In genomic region chr11:117962228-117963067, GRCm38 (mm10) we compare ENCODE assay signal across 7 mouse cellular contexts. TPM values are rescaled to one million over a fixed set of nuclear protein-coding genes. Genes with fewer than 3 reads are reported as not detected.
DNase-seq lines count a peak whose midpoint lies in the region; ATAC-seq lines count a peak whose summit lies in the region.

No protein-coding gene starts in this region.

- H3K27me3 ChIP-seq in embryonic facial prominence, embryonic 12.5 days: peaks cover 12% of the 10 kb centered on the region; the same call in 1 of the 2 replicates
- H3K27me3 ChIP-seq in heart, embryonic 15.5 days: peaks cover 14% of the 10 kb centered on the region
- H3K27me3 ChIP-seq in stomach, embryonic 16.5 days (ENCODE audit: control insufficient read depth, insufficient read depth, low read length): no peaks in the 10 kb centered on the region

- DNase-seq in adipocyte (ENCODE audit: low spot score): peak; percentile 85
- peak; percentile 93 for DNase-seq in kidney, postnatal 10 days
- DNase-seq in lung, postnatal 36 days: peak; percentile 90
- no peak for DNase-seq in cerebellum, postnatal 25 days

- no peak overlapping the region for H3K4me2 ChIP-seq in embryonic facial prominence, embryonic 12.5 days (replicated peaks)
- peak overlapping the region; percentile 73; the same call in 1 of the 2 replicates for H3K4me2 ChIP-seq in heart, embryonic 15.5 days
- H3K4me2 ChIP-seq in stomach, embryonic 16.5 days (ENCODE audit: low read depth, low read length): peak overlapping the region; percentile 78; the same call in 1 of the 2 replicates

- no peak overlapping the region; the same call in 1 of the 2 replicates for H3K4me3 ChIP-seq in embryonic facial prominence, embryonic 12.5 days
- H3K4me3 ChIP-seq in heart, embryonic 15.5 days: peak overlapping the region; percentile 44
- no peak overlapping the region for H3K4me3 ChIP-seq in stomach, embryonic 16.5 days (replicated peaks; ENCODE audit: low read length)

- H3K36me3 ChIP-seq in embryonic facial prominence, embryonic 12.5 days: no peaks in the 10 kb centered on the region
- H3K36me3 ChIP-seq in heart, embryonic 15.5 days: no peaks in the 10 kb centered on the region
- H3K36me3 ChIP-seq in stomach, embryonic 16.5 days (ENCODE audit: control insufficient read depth, insufficient read depth, low read length): no peaks in the 10 kb centered on the region; the same call in 1 of the 2 replicates

- peaks cover 58% of the 10 kb centered on the region for H3K4me1 ChIP-seq in embryonic facial prominence, embryonic 12.5 days
- peaks cover 82% of the 10 kb centered on the region for H3K4me1 ChIP-seq in heart, embryonic 15.5 days (replicated peaks)
- peaks cover 68% of the 10 kb centered on the region for H3K4me1 ChIP-seq in stomach, embryonic 16.5 days (ENCODE audit: control insufficient read depth, insufficient read depth, low read length)

- peak overlapping the region; percentile 93 for H3K27ac ChIP-seq in embryonic facial prominence, embryonic 12.5 days
- peak overlapping the region; percentile 89 for H3K27ac ChIP-seq in heart, embryonic 15.5 days
- peak overlapping the region; percentile 98 for H3K27ac ChIP-seq in stomach, embryonic 16.5 days (ENCODE audit: low read length)

- 30% methylated on average over 10 of the region's 10 CpGs for WGBS in embryonic facial prominence, embryonic 12.5 days
- WGBS in heart, embryonic 15.5 days: 45% methylated on average over 10 of the region's 10 CpGs
- WGBS in stomach, embryonic 16.5 days: 25% methylated on average over 10 of the region's 10 CpGs

- H3K9me3 ChIP-seq in embryonic facial prominence, embryonic 12.5 days: no peaks in the 10 kb centered on the region
- no peaks in the 10 kb centered on the region for H3K9me3 ChIP-seq in heart, embryonic 15.5 days (replicated peaks)
- H3K9me3 ChIP-seq in stomach, embryonic 16.5 days (replicated peaks; ENCODE audit: control insufficient read depth, low read length): no peaks in the 10 kb centered on the region

- peak overlapping the region; percentile 28; the same call in 1 of the 2 replicates for H3K9ac ChIP-seq in embryonic facial prominence, embryonic 12.5 days
- 0 out of 2 replicates have a peak overlapping the region, but pooled peaks have one; percentile 26 for H3K9ac ChIP-seq in heart, embryonic 15.5 days
- peak overlapping the region; percentile 61 for H3K9ac ChIP-seq in stomach, embryonic 16.5 days (ENCODE audit: low read length)

- ATAC-seq in embryonic facial prominence, embryonic 12.5 days (ENCODE audit: insufficient number of reproducible peaks, insufficient read depth, low FRiP score, low TSS enrichment): peak; percentile 42; the same call in 1 of the 2 replicates
- peak; percentile 27; the same call in 1 of the 2 replicates for ATAC-seq in heart, embryonic 15.5 days (replicated peaks; ENCODE audit: insufficient number of reproducible peaks, insufficient read depth, low FRiP score, low read depth)
- ATAC-seq in stomach, embryonic 16.5 days (ENCODE audit: insufficient read depth, low FRiP score): peak; percentile 82

RNA-seq across cellular contexts. Expression of gene Socs3, which starts 7.4 kb away (rescaled TPM):
- 18.4 and 19.3 TPM in 2 replicates for polyA plus RNA-seq in embryonic facial prominence, embryonic 12.5 days (2016; fragmentation: Nextera tagmentation; extraction: Ambion mirVana)
- polyA plus RNA-seq in heart, embryonic 15.5 days (2015; fragmentation: Nextera tagmentation; extraction: Ambion mirVana): 6.7 and 10.9 TPM in 2 replicates
- polyA plus RNA-seq in stomach, embryonic 16.5 days (2015; fragmentation: Nextera tagmentation; extraction: Ambion mirVana): 16.1 and 17.4 TPM in 2 replicates

RNA-seq across cellular contexts. Expression of gene Pgs1, which starts 23.6 kb away (rescaled TPM):
- polyA plus RNA-seq in embryonic facial prominence, embryonic 12.5 days (2016; fragmentation: Nextera tagmentation; extraction: Ambion mirVana): 43.0 and 46.2 TPM in 2 replicates
- polyA plus RNA-seq in heart, embryonic 15.5 days (2015; fragmentation: Nextera tagmentation; extraction: Ambion mirVana): 21.9 and 26.8 TPM in 2 replicates
- 32.1 and 37.1 TPM in 2 replicates for polyA plus RNA-seq in stomach, embryonic 16.5 days (2015; fragmentation: Nextera tagmentation; extraction: Ambion mirVana)

Comparison
In these comparisons a context has a peak if more than half of its experiments do, and no peak if none do; other contexts are left out.
1. DNase-seq: peak in adipocyte (single experiment), kidney, postnatal 10 days (single experiment) and lung, postnatal 36 days (single experiment); none in cerebellum, postnatal 25 days (0 of 2).
2. ATAC-seq: peak in every context shown above with its lines; median percentile 82 in stomach, embryonic 16.5 days; 42 in embryonic facial prominence, embryonic 12.5 days; 27 in heart, embryonic 15.5 days.
3. Peak in every context shown above with its lines, with median percentiles within 50 percentile points of each other: H3K27ac ChIP-seq and H3K9ac ChIP-seq.